Mouse (Mus musculus): ENCODE data around the gene Gnptab. TPM values are rescaled to one million over a fixed set of nuclear protein-coding genes. Genes with fewer than 3 reads are reported as not detected.

Gene Gnptab
- polyA plus RNA-seq, 1 experiment = 14.3 TPM

- DNase-seq = no peak
- 85% methylated on average over 6 of the region's 6 CpGs for WGBS
- no peak for TF ChIP-seq POLR2A (IDR thresholded peaks at IDR 0.05; ENCODE audit: control insufficient read depth, extremely low read depth, insufficient read depth, low read length, poor library complexity)
- no peak for TF ChIP-seq CTCF (IDR thresholded peaks at IDR 0.05; ENCODE audit: borderline replicate concordance, control insufficient read depth, extremely low read depth, insufficient read depth, low read length, poor library complexity)
- Histone ChIP-seq H3K4me1 (replicated peaks; ENCODE audit: control insufficient read depth, insufficient read depth, low read length) (no peaks in the 10 kb centered on the region), H3K27ac (ENCODE audit: control insufficient read depth, insufficient read depth, low read length) (no peak overlapping the region), H3K4me3 (ENCODE audit: control insufficient read depth, insufficient read depth, low read length) (no peak overlapping the region), H3K27me3 (ENCODE audit: control insufficient read depth, insufficient read depth, low read length) (no peaks in the 10 kb centered on the region), H3K36me3 (ENCODE audit: control insufficient read depth, insufficient read depth, low read length) (no peaks in the 10 kb centered on the region)
Observed at GRCm38 (mm10) chr10:88404220-88404619, 25.3 kb downstream of the Gnptab start.

- 70% methylated on average over 7 of the region's 7 CpGs for WGBS
Observed at GRCm38 (mm10) chr10:88405812-88406211, 26.9 kb downstream of the Gnptab start.

GRCm38 (mm10) chr10:88407875-88408631, 29.1 kb downstream of the Gnptab start:
- 96% methylated on average over 12 of the region's 12 CpGs for WGBS
- no peaks in the 10 kb centered on the region for H3K4me1 ChIP-seq (replicated peaks; ENCODE audit: control insufficient read depth, insufficient read depth, low read length)
- no peak overlapping the region for H3K4me3 ChIP-seq (ENCODE audit: control insufficient read depth, insufficient read depth, low read length)
- DNase-seq = no peak
- TF ChIP-seq POLR2A (IDR thresholded peaks at IDR 0.05; ENCODE audit: control insufficient read depth, extremely low read depth, insufficient read depth, low read length, poor library complexity) (no peak), CTCF (IDR thresholded peaks at IDR 0.05; ENCODE audit: borderline replicate concordance, control insufficient read depth, extremely low read depth, insufficient read depth, low read length, poor library complexity) (no peak)
- H3K27ac ChIP-seq (ENCODE audit: control insufficient read depth, insufficient read depth, low read length) = no peak overlapping the region
- no peaks in the 10 kb centered on the region for H3K36me3 ChIP-seq (ENCODE audit: control insufficient read depth, insufficient read depth, low read length)
- H3K27me3 ChIP-seq (ENCODE audit: control insufficient read depth, insufficient read depth, low read length) = no peaks in the 10 kb centered on the region

More at GRCm38 (mm10) chr10:88405812-88406211, 26.9 kb downstream of the Gnptab start:
- H3K4me3 ChIP-seq (ENCODE audit: control insufficient read depth, insufficient read depth, low read length) = no peak overlapping the region
- no peak overlapping the region for H3K27ac ChIP-seq (ENCODE audit: control insufficient read depth, insufficient read depth, low read length)
- H3K36me3 ChIP-seq (ENCODE audit: control insufficient read depth, insufficient read depth, low read length) = no peaks in the 10 kb centered on the region
- no peak for TF ChIP-seq CTCF (IDR thresholded peaks at IDR 0.05; ENCODE audit: borderline replicate concordance, control insufficient read depth, extremely low read depth, insufficient read depth, low read length, poor library complexity)
- no peak for TF ChIP-seq POLR2A (IDR thresholded peaks at IDR 0.05; ENCODE audit: control insufficient read depth, extremely low read depth, insufficient read depth, low read length, poor library complexity)
- H3K4me1 ChIP-seq (replicated peaks; ENCODE audit: control insufficient read depth, insufficient read depth, low read length) = no peaks in the 10 kb centered on the region
- no peak for DNase-seq
- H3K27me3 ChIP-seq (ENCODE audit: control insufficient read depth, insufficient read depth, low read length) = no peaks in the 10 kb centered on the region

GRCm38 (mm10) chr10:88409751-88410150, 30.8 kb downstream of the Gnptab start:
- H3K4me3 ChIP-seq (ENCODE audit: control insufficient read depth, insufficient read depth, low read length) = no peak overlapping the region
- no peaks in the 10 kb centered on the region for H3K4me1 ChIP-seq (replicated peaks; ENCODE audit: control insufficient read depth, insufficient read depth, low read length)
- TF ChIP-seq POLR2A (IDR thresholded peaks at IDR 0.05; ENCODE audit: control insufficient read depth, extremely low read depth, insufficient read depth, low read length, poor library complexity) (no peak), CTCF (IDR thresholded peaks at IDR 0.05; ENCODE audit: borderline replicate concordance, control insufficient read depth, extremely low read depth, insufficient read depth, low read length, poor library complexity) (no peak)
- no peak overlapping the region for H3K27ac ChIP-seq (ENCODE audit: control insufficient read depth, insufficient read depth, low read length)
- H3K36me3 ChIP-seq (ENCODE audit: control insufficient read depth, insufficient read depth, low read length) = peaks cover 2% of the 10 kb centered on the region
- WGBS = 64% methylated on average over 2 of the region's 2 CpGs
- H3K27me3 ChIP-seq (ENCODE audit: control insufficient read depth, insufficient read depth, low read length) = no peaks in the 10 kb centered on the region
- no peak for DNase-seq

- DNase-seq = no peak
- Histone ChIP-seq H3K4me1 (replicated peaks; ENCODE audit: control insufficient read depth, insufficient read depth, low read length) (no peaks in the 10 kb centered on the region), H3K27me3 (ENCODE audit: control insufficient read depth, insufficient read depth, low read length) (no peaks in the 10 kb centered on the region), H3K27ac (ENCODE audit: control insufficient read depth, insufficient read depth, low read length) (no peak overlapping the region), H3K4me3 (ENCODE audit: control insufficient read depth, insufficient read depth, low read length) (no peak overlapping the region), H3K36me3 (ENCODE audit: control insufficient read depth, insufficient read depth, low read length) (peaks cover 6% of the 10 kb centered on the region)
- WGBS = 96% methylated on average over 17 of the region's 17 CpGs
- TF ChIP-seq CTCF (IDR thresholded peaks at IDR 0.05; ENCODE audit: borderline replicate concordance, control insufficient read depth, extremely low read depth, insufficient read depth, low read length, poor library complexity) (no peak), POLR2A (IDR thresholded peaks at IDR 0.05; ENCODE audit: control insufficient read depth, extremely low read depth, insufficient read depth, low read length, poor library complexity) (no peak)
Observed at GRCm38 (mm10) chr10:88412290-88412995, 33.5 kb downstream of the Gnptab start.

GRCm38 (mm10) chr10:88417686-88418085, 38.8 kb downstream of the Gnptab start:
- H3K27ac ChIP-seq (ENCODE audit: control insufficient read depth, insufficient read depth, low read length) = no peak overlapping the region
- peaks cover 19% of the 10 kb centered on the region for H3K4me1 ChIP-seq (replicated peaks; ENCODE audit: control insufficient read depth, insufficient read depth, low read length)
- 63% methylated on average over 5 of the region's 5 CpGs for WGBS
- no peaks in the 10 kb centered on the region for H3K27me3 ChIP-seq (ENCODE audit: control insufficient read depth, insufficient read depth, low read length)
- H3K4me3 ChIP-seq (ENCODE audit: control insufficient read depth, insufficient read depth, low read length) = no peak overlapping the region
- no peak for DNase-seq
- H3K36me3 ChIP-seq (ENCODE audit: control insufficient read depth, insufficient read depth, low read length) = peaks cover 16% of the 10 kb centered on the region
- no peak for TF ChIP-seq CTCF (IDR thresholded peaks at IDR 0.05; ENCODE audit: borderline replicate concordance, control insufficient read depth, extremely low read depth, insufficient read depth, low read length, poor library complexity)
- no peak for TF ChIP-seq POLR2A (IDR thresholded peaks at IDR 0.05; ENCODE audit: control insufficient read depth, extremely low read depth, insufficient read depth, low read length, poor library complexity)
